Mouse (Mus musculus) left cerebral cortex, postnatal 10 days (tissue): ENCODE measurements at regions not wholly inside any gene's neighbourhood (a gene's known extent, or its start where the extent isn't known, plus 50 kb on each side); places are given as distances from the start of the nearest gene placed in this dataset.

Source experiments
- DNase-seq, 2 experiments: peaks; one replicate each; pipeline ENCODE4 v3.0.0; 2021 to 2022; ENCODE audit warnings: low spot score in 2 of 2, mixed read lengths in 1 of 2; ENCODE audit errors: extremely low spot score in 1 of 2
- intact Hi-C: fragments of 180-260 bp; cut with DNase I; formaldehyde crosslinking; loops from one replicate; pipeline ENCODE4 v1.15.1; 2025

DNA sequence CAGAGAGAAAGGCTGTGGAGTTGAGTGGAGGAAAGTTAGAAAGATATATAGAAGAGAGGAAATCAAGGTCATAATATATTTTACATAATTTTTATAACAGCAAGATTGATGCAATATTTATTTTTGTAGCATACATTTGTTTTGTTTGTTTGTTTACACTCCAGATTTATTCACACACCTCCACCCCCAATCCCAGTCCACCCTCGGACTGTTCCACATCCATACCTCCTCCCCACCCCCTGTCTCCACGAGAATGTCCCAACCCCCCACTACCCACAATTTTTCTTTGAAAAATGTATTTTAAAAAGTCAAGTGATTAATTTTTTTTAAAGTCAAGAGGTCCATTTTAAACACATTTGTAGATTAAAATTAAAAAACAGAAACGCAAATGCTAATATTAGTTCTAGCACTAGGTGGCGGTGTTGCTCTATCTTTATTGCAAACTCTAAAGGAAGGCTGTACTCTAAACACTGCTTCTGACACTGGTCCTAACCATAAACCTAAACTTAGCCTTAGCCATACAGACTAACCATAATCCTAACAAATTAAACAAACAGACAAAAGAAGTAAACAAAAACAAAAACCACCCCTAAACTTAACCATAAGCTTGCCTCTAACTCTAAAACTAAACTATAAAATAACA, 67.8 kb downstream of the Olfr1505 start:
- intact Hi-C loops: loop anchor here (5.0 to 10.0 kb wide), 6 partner anchors 616 to 1984 kb away; partner anchors contain the start of gene Tle4
- DNase-seq: peak in 1 of 2 experiments; percentile 52

DNA sequence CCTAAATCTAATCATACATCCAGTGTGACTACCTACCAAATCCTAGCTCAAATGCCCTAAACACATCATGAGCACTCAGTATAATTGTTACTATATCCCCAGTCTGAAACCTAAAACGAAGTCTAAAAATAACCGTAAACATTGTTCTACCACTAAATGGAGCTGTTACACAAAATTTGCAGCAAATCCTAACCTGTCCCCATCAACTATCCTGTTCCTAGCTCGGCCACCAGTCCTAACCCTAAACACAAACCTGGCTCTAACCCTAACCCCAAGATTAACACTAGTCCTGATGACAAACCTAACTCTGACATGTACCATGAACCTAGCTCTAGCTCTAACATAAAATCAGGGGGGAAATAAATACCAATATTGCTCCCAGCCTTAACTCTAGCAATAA, 69.5 kb downstream of the Olfr1505 start:
- no peak for DNase-seq
- intact Hi-C loops: loop anchor here (5.0 to 10.0 kb wide), 6 partner anchors 614 to 1982 kb away; partner anchors contain the start of gene Tle4
